Mouse (Mus musculus) heart, adult 8-10 months (tissue): ENCODE measurements at regions not wholly inside any gene's neighbourhood (a gene's known extent, or its start where the extent isn't known, plus 50 kb on each side); places are given as distances from the start of the nearest gene placed in this dataset.

Experiments
- DNase-seq: peaks from one replicate; pipeline ENCODE4 v3.0.0; 2022; ENCODE audit warnings: low spot score

- DNase-seq, result peak; percentile 82
Measured at GRCm38 (mm10) chr5:118424764-118425568, 135.5 kb upstream of the Med13l start.

- DNase-seq, result no peak
Measured at GRCm38 (mm10) chr5:118426673-118427072, 133.8 kb upstream of the Med13l start.

- DNase-seq, result no peak
Measured at GRCm38 (mm10) chr5:118428323-118429095, 132.0 kb upstream of the Med13l start.

GRCm38 (mm10) chr5:118433599-118433998, 126.9 kb upstream of the Med13l start:
- no peak for DNase-seq

GRCm38 (mm10) chr5:118434718-118435555, 125.5 kb upstream of the Med13l start:
- no peak for DNase-seq

- no peak for DNase-seq
Measured at GRCm38 (mm10) chr5:118435556-118435950, 124.9 kb upstream of the Med13l start.

GRCm38 (mm10) chr5:118436035-118436434, 124.4 kb upstream of the Med13l start:
- no peak for DNase-seq

- no peak for DNase-seq
Measured at GRCm38 (mm10) chr5:118436474-118437306, 123.8 kb upstream of the Med13l start.

- no peak for DNase-seq
Measured at GRCm38 (mm10) chr5:118437307-118437610, 123.2 kb upstream of the Med13l start.

- no peak for DNase-seq
Measured at GRCm38 (mm10) chr5:118438016-118438415, 122.5 kb upstream of the Med13l start.

GRCm38 (mm10) chr5:118444538-118445251, 115.8 kb upstream of the Med13l start:
- no peak for DNase-seq

GRCm38 (mm10) chr5:118445252-118445987, 115.1 kb upstream of the Med13l start:
- DNase-seq, result no peak

- DNase-seq, result no peak
Measured at GRCm38 (mm10) chr5:118445988-118446280, 114.5 kb upstream of the Med13l start.

GRCm38 (mm10) chr5:118446878-118447277, 113.6 kb upstream of the Med13l start:
- no peak for DNase-seq

- peak; percentile 50 for DNase-seq
Measured at GRCm38 (mm10) chr5:118447366-118447765, 113.1 kb upstream of the Med13l start.

- DNase-seq, result no peak
Measured at GRCm38 (mm10) chr5:118448884-118449515, 111.5 kb upstream of the Med13l start.

- DNase-seq, result no peak
Measured at GRCm38 (mm10) chr5:118449893-118450292, 110.6 kb upstream of the Med13l start.

GRCm38 (mm10) chr5:118452052-118452451, 108.4 kb upstream of the Med13l start:
- no peak for DNase-seq

- DNase-seq, result no peak
Measured at GRCm38 (mm10) chr5:118454096-118454495, 106.4 kb upstream of the Med13l start.
